Mouse (Mus musculus): Measurements from ENCODE around the gene Olfr1040.

DNA sequence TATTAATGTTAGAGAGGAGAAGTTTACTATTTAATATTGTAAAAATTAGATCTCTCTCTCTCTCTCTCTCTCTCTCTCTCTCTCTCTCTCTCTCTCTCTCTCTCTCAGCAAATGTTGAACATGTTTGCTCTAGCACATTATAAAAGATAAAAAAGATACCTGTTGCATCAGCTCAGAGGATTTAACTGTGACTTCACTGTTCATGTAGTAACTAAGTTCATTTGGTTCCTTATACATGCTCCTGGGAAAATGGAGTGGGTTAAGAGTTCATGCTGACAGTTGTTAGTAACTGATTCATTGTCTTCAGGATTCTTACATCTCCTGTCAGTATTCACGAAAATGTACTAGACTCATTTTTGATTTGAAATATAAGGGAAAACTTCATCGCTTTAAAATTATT, 20.9 kb upstream of the Olfr1040 start, which contains the start of gene Olfr1043:
- no peak for TF ChIP-seq POLR2A (IDR thresholded peaks at IDR 0.05; ENCODE audit: low read depth, low read length)
- no peak for TF ChIP-seq CTCF (conservative IDR thresholded peaks at IDR 0.05; ENCODE audit: insufficient read depth, insufficient read length, low read depth, low read length)

All from kidney, adult 2 months (tissue).